Mouse (Mus musculus) thymus, adult 2 months (tissue): ENCODE measurements at regions not wholly inside any gene's neighbourhood (a gene's known extent, or its start where the extent isn't known, plus 50 kb on each side); places are given as distances from the start of the nearest gene placed in this dataset.

Source experiments
- CTCF ChIP-seq: fragments of 200-500 bp; IDR thresholded peaks from 2 replicates; pipeline ENCODE4 v1.5.1; 2012; ENCODE audit warnings: mild to moderate bottlenecking, control low read depth, low read length, moderate library complexity, borderline replicate concordance; ENCODE audit not compliant: control insufficient read depth, poor library complexity, insufficient read depth; ENCODE audit errors: extremely low read depth
- POLR2A ChIP-seq: fragments of 200-500 bp; IDR thresholded peaks from 2 replicates; pipeline ENCODE4 v1.6.1; 2012; ENCODE audit warnings: mild to moderate bottlenecking, low read length, control low read depth, moderate library complexity; ENCODE audit not compliant: control insufficient read depth, poor library complexity, insufficient read depth; ENCODE audit errors: extremely low read depth

DNA sequence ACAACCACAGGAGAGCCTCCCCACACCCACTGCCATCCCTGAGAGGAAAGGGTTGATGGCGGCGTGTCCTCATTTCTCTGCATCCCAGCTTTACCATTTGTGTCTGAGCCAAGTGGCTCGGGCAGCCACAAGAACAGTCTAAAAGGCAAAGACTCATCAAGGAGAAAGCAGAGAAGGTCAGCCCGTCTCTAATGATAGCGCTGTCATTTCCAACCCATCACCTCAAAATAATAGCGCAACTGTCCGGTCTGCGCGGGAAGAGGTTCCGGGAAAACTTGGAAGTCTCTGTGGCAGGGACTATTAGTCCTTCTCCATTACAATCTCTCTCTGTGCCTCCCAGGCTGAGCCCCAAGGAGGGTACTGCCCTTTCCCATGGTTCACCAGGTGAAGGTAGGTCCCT, 124.5 kb upstream of the Aldh1b1 start:
- TF ChIP-seq CTCF (no peak), POLR2A (no peak)
